Mouse (Mus musculus) layer of hippocampus, postnatal 25 days (tissue): Measurements from ENCODE around the gene Pgpep1l. TPM values are rescaled to one million over a fixed set of nuclear protein-coding genes. Genes with fewer than 3 reads are reported as not detected.
"Not testable (repeated sequence)": the region's sequence is repeated elsewhere in the genome, so short reads cannot be mapped to it uniquely, and the experiment has no call there.

Source experiments
- DNase-seq, 2 experiments: peaks; one replicate each; pipeline ENCODE4 v3.0.0; 2022; ENCODE audit warnings: mixed read lengths in 2 of 2, low spot score in 1 of 2; ENCODE audit errors: extremely low spot score in 1 of 2
- total RNA-seq, 2 experiments: library from RNA; stranded (reverse); gene quantifications; 2 replicates each; pipeline ENCODE4 v1.2.3; 2021

Pgpep1l gene
- total RNA-seq, 2 experiments from 2014 or later, result 2.4 to 3.3 TPM

DNA sequence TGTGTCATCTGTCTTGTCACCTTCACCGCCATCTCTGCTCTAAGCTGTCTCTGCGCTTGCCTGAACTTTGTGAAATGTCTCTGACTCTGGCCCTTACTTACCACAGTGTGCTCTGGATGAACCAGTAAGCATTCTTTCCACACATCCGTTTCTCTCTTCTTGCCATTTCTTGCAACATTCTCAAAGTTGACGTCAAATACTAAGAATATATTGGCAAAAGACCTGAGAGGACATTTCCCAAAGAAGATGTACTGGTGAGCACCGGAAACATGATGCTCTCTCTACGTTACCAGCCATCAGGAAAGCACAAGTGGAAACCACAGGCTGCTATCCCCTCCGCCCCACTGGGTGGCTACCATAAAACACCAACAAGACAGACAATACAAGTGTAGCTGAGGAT is 19.7 kb upstream of the Pgpep1l start:
- DNase-seq, result no peak

DNA sequence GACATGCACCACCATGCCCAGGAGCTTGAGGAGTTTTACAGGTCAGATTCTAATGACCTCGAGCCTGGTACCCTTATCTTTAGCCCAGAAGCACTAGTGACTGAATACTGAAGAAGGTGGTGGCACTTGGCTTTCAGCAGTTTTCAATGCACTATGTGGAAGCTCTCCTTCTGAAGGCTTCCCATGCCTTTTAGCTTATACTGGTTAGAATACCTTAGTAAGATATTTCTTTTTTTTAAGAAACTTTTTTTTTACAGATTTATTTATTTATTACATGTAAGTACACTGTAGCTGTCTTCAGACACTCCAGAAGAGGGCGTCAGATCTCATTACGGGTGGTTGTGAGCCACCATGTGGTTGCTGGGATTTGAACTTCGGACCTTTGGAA is 19.1 kb upstream of the Pgpep1l start:
- not testable (repeated sequence) for DNase-seq

- no peak for DNase-seq
These were observed 18.5 kb upstream of the Pgpep1l start for GRCm38 (mm10) chr7:68282304-68283132.

DNA sequence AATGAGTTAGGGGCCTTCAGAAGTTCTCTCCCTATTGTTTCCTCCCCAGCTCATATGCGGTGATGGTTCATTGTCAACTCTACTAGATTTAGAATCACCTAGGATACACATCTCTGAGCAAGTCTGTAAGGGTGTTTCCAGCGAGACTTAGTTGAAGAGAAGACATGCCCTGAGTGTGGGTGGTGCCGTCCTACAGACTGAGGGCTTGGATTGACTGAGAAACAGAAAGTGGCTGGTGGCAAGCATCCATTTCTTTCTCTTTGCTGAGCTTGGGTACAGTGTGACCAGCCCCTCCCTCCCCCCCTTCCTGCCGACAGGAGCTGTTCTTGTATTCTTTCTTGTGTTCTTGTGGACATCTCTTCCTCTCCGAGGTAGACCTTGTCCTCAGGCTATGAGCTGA is 17.3 kb upstream of the Pgpep1l start:
- DNase-seq, result no peak

DNA sequence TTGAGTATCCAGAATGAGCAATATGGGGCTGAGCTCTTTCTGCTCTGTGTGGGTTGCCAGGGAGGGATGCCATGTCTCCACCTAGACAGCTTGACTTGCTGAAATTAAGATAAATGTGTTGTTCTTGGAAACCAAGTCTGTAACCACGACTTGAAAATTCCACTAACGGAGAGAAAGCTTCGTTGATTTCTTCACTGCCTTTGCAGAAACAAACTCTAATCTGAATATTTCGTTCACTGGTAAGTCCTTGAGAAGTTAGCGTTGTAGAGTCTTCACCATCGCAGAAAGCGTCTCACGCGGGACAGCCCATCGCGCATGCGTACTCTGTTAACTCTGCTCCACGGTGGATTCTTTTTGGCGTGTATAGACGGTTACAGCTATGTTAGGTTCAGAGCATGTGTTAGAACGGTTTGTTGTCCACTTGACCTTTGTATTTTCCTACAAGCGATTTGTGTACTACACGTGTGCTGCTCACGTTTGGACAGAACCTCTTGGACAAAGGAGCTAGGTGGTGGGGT is 16.4 kb upstream of the Pgpep1l start:
- DNase-seq, result no peak

DNA sequence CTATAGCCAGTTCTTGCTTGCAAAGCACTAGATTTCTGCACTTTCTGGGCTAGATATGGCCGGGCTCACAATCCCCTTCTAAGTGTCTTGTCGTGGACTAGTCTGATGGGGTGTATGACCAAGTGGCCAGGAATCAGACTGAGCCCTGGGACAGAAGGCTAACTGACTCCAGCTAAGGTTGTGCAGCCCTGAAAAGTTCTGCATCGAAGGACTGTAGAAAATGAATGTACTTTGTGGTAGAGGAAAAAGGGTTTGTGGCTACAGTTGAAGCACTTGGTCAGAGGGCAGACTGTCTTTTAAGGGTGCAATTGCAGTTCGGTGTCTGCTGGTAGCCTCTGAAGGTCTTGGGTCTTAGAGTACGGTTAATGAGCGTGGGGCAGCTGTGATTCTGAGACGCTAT is 15.4 kb upstream of the Pgpep1l start:
- no peak for DNase-seq

- DNase-seq, result no peak
These were observed 14.9 kb upstream of the Pgpep1l start for GRCm38 (mm10) chr7:68278908-68279307.

DNA sequence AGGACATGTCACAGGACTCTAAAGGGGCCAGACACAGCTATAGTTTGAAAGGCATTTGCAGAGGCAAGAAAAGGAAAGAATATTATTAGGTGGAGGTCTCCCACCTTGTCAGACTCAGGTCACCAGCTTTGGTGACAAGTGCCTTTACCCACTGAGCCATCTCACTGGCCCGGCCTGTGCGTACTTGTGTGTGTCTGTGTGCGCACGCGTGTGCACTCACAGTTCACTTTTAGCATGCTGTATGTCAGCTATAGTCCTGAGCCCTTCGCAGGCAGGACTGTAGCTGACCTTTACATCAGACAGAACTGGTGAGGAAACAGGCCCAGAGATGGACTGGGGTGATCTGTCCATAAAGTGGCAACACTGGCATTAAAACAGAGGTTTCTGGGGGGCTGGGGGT is 14.4 kb upstream of the Pgpep1l start:
- no peak for DNase-seq

DNA sequence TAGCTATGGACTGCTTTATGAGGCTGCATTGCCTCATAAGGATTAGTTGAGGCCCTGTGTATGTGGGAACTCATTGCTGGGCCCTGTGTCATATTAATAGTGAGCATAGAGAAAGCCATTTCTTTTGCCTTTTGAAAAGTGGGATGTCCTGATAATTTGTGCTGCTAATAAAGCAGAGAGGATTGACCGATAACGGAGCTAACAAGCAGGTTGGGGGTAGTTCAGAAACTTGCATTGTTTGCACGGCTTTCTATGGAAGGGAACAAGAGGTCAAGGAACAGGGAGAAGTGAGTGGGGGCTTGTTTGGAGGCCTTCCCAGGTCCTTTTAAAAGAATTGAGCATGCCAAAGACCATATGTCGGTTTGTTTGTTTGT is 13.9 kb upstream of the Pgpep1l start:
- no peak for DNase-seq

- no peak for DNase-seq
These were observed 13.2 kb upstream of the Pgpep1l start for GRCm38 (mm10) chr7:68277054-68277896.

DNA sequence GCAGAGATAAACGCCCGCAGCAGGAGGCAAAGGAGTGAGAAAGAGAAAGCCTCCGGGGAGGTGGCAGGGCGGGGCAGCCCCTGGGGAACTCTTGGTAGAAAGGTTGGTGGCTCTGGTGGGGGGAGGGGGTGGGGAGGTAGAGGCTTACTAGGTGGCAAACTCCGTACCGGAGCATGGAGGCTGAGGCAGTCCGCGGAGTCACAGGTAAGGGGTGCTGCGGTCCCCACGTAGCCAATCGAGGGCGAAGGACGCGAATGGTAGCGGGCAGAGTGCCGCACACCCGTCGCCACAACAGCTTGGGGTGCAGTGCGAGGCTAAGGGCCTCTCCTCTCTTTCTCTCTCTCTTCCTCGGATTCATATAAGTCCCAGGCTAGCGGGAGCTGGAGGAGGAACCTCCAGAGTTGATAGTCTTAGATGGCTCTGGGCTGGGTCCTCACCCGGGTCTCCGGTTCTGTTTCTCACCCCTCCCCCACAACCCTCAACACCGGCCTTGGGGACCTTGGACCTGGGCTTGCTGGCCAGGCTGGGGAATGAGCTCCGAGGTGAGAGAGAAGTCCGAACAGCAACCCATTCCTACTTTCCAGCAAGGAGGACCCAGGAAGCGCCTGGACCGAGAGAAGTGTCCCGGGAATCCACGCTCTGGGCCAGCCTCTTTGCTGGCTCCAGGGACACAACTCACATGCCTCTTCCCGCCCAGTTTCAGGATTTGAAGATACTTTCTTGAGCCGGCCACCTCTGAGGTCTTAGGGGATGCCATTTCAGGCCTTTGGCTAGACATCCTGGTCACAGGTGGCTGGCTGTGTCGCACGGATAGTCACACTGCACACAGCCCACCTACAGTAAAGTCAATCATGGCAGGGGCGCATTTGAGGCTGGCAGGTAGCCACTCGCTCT is 12.1 kb upstream of the Pgpep1l start:
- no peak for DNase-seq

GRCm38 (mm10) chr7:68275445-68275837 is 11.4 kb upstream of the Pgpep1l start:
- not testable (repeated sequence) for DNase-seq

DNA sequence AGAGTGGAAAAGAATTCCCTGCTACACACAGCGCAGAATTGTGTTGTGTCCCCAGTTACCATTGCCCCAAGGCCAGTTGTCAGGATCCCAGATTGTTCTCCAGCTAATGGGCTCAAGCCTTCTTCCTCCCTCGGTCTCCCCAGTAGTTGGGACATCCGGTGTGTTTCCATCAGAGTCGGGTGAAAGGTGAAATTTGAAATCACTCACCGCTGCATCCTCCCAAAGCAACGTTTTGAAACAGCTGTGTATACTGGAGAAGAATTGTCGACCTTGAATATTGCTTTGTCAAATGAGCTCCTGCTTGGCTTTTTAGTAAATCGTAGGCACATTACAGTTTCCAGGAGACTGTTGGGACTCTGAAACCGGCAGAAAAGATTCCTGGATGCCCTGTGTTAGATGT is 10.9 kb upstream of the Pgpep1l start:
- DNase-seq, result no peak

DNA sequence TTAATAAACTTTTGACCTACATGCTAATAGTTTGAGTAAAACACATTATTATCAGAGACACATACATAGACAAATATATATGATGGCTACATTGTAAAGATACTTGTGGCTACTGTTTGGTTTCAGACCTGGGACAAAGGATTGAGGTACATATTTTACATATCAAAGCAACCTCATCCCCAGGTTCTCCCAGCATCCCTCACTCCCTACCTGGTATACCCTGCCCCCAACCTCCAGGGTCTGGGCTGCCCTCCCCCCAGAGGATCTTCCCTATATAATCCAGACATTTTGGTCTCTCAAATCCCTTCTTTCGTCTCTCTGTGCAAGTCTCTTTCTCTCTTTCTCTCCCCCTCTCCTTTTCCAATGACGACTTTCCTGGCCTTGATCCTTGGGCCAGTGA is 10.2 kb upstream of the Pgpep1l start:
- DNase-seq, result no peak

DNA sequence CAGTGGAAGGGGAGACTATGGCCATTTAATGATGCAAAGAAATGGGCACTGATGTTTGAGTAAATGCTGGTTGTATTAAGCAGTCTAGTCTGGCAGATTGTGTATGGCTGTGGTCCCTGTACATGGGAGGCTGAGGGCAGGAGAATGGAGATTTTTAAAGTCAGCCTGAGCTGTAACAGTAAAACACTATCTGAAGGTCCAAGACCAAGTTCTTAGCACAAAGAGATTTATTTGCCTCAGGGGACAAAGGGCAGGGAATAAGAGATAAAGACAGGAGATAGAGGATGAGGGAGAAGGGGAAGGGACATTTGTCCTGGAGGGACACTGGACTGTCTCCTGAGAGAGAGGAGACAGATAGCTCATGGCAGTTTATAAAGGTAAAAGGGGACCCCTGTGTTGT is 9.5 kb upstream of the Pgpep1l start, which contains the start of gene Fam169b:
Fam169b (plus strand) TSS at position 325 of the 400 bp plus-strand sequence.
- no peak for DNase-seq

DNA sequence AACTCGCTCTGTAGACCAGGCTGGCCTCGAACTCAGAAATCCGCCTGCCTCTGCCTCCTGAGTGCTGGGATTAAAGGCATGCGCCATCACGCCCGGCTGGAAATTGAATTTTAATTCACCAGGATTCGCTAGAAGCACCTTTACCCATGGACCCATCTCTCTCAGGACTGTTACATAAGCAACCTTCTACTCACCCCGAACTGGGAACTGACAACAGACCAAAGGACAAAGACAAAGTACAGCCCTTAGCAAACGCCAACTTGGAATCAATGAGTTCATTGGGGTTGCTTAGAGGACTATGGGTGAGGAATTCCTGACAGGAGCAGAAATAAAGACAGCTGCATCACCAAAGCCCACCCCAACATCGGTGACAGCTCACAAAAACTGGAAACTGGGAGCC is 8.6 kb upstream of the Pgpep1l start:
- DNase-seq, result no peak

DNA sequence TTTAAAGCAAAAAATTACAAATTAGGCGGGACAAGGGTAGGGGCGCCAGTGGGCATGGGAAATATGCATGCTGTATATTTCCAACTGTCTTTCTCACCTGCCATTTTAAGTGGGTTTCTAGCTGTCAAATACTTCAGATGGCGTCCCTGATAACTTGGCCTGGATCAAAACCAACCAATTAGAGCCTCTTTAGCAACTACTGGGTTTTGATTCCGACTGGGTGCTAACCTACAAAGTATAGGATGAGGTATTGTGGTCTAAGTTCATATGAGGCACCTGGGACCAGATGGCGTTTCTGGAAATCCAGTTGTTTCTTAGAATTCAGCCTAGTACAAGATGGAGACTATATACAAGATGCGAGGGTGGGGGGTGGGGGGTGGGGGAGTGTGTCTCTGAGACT is 7.8 kb upstream of the Pgpep1l start:
- DNase-seq, result no peak

DNA sequence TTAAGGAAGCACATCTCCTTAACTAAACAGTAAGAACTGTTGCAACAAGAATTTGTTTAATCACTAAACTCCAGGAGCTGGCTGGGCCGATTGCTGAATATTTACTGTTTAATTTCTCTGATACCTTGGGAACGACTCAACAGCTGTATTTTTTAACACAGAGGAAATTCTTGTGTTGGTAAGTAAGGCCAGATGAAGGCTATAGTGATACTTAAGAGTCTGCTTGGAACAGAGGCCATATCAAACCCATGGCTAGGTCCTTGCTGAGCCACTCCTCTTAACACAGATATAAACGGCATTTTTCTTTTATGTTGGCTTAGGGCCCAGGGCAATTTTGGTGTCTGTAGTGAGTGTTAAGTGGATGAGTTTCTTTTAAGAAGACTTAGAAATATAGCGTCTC is 6.5 kb upstream of the Pgpep1l start:
- no peak for DNase-seq

GRCm38 (mm10) chr7:68266691-68267090 is 2.7 kb upstream of the Pgpep1l start:
- DNase-seq, result no peak

GRCm38 (mm10) chr7:68265391-68265790 is 1.4 kb upstream of the Pgpep1l start:
- no peak for DNase-seq
